Mouse (Mus musculus) spleen, adult 2 months (tissue): ENCODE results near the gene Hpgds.

ENCODE experiments used
- CTCF ChIP-seq: fragments of 200-500 bp; IDR thresholded peaks from 2 replicates; pipeline ENCODE4 v1.5.1; 2011; ENCODE audit warnings: mild to moderate bottlenecking, inconsistent platforms; ENCODE audit not compliant: insufficient read depth, insufficient read length, insufficient replicate concordance; ENCODE audit errors: extremely low read depth
- POLR2A ChIP-seq: fragments of 200-500 bp; IDR thresholded peaks from 2 replicates; pipeline ENCODE4 v1.6.1; 2011; ENCODE audit warnings: low read depth, low read length, inconsistent platforms

DNA sequence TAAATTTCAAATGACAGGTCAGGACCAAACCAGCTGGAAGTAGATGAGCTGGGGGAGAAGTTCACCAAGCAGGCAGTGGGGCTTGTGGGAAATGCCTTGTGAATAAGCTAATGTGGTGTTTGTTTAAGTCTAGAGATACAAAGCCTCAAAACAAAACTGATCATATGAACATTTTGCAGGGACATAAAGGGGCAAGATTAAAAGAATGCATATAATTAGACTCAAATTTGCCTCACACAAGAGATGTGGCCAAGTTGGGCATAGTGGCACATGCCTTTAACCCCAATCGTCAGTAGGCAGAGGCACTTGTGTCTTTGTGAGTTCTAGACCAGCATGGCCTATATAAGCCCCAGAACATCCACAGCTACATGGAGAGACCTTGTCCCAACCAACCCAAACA is 2.4 kb downstream of the Hpgds start:
- no peak for TF ChIP-seq POLR2A
- no peak for TF ChIP-seq CTCF
